Mouse (Mus musculus): ENCODE results near the gene Gnaz.

Gnaz gene

DNA sequence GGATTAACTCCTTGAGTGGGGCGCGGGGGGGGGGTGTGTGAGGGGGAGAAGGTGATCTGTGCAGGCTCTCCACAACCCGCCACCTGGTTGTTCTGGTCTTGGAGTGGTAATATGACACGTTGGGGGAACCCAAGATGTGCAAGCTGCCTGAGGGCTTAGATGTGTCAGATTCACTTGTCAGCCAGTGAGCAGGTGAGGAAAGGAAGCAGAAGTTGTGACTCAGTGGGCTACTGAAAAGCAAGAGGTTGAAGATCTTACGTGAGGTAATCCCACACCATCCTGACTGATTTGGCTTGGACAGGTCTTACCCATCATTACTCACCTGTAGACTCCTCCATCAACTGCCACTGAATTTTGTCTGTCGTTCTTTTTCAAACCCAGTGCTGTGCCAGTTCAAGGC is 95.6 kb downstream of the Gnaz start:
- DNase-seq (ENCODE audit: low read depth) = peak; percentile 29

DNA sequence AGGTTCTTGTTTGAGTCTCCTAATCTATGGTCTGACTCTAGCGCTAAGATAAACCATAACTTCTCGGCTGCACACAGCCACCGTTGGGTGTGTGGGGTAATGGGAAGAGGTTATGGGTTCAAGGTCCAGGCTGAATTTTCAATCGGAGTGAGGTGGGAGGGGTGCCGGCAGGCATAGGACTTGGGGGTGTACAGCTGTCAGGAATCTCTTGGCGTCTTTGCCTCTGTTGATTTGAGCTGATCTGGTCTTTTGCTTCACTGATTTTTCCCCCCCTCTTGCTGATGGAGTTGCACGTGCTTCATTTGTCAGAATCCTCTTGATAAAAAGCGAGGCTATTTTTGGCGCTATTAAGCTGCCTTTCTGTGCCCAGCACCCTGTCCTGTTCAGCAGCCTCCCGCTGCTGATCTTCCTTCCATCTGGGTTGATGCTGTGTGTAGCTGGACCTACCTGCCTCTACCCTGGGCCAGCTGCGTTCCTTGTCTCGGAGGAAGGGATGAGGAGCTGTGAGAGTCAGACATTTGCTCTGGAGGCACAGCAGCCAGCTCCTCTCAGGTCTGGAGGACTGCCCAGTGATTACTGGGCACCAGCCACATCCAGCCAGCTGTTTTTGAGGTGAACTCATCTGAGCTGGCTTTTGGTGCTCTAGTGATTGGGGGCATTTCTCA is 96.5 kb downstream of the Gnaz start:
- DNase-seq (ENCODE audit: low read depth) = no peak

DNA sequence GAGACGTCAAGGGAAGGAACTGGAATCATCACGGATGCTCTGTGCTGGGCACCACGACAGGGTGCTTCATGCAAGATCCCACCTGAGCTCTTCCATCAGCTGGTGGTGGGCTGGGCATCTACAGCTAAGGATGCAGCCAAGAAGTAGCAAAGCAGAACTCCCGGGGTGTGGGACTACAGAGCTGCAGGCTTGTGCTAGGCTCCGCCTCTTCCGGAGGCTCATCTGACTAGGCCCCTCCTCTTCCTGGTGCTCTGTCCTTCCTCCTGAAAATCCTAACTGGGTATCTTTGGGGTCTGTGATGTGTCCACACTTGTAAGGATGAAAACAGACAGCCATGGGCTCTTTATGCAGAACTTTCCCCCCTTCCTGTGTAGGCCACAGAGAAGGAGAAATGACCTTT is 98.7 kb downstream of the Gnaz start:
- DNase-seq (ENCODE audit: low read depth) = no peak

Measured in induced T-regulatory cell, adult 2 months (primary cell).